Mouse (Mus musculus) cerebellum, postnatal 25 days (tissue): Measurements from ENCODE around the gene Hbs1l.
"Not testable (repeated sequence)": the region's sequence is repeated elsewhere in the genome, so short reads cannot be mapped to it uniquely, and the experiment has no call there.

Source experiments
- DNase-seq, 2 experiments: peaks; one replicate each; pipeline ENCODE4 v3.0.0; 2021; ENCODE audit warnings: mixed read lengths in 2 of 2

Gene Hbs1l

DNA sequence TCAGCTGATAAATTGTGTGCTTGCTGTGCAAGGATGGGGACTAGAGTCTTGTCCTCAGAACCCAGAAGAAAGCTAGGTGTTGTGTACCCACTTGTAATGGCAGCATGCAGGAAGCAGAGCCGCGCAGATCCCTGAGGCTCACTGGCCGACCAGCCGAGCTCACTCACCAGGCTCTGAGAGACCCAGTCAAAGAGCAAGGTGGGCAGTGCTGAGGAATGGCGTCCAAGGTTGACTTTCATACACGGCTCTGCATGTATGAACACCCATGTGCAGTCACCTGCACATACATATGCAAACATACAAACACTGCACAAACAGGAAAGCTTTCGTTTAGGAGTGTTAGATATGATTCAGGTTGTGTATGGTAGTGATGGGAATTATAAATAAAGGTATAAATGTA lies 69.2 kb downstream of the Hbs1l start:
- no peak for DNase-seq

GRCm38 (mm10) chr10:21365897-21366296 lies 70.1 kb downstream of the Hbs1l start:
- no peak for DNase-seq

DNA sequence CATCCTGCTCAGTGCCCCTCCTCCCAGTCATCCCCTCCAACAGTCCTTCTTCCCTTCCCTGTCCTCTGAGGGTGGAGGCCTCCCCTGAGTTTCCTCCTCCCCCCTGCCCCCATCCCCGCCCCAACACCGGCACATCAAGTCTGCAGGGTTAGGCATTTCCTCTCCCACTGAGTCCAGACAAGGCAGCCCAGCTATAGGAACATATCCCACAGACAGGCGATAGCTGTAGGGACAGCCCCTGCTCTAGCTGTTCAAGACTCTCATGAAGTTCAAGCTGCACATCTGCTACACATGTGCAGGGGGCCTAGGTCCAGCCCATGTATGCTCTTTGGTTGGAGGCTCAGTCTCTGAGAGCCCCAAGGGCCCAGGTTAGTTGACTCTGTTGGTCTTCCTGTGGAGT lies 70.7 kb downstream of the Hbs1l start:
- DNase-seq, result no peak

- no peak for DNase-seq
Measured at GRCm38 (mm10) chr10:21367481-21367880, 71.7 kb downstream of the Hbs1l start.

GRCm38 (mm10) chr10:21369586-21369985 lies 73.8 kb downstream of the Hbs1l start:
- no peak for DNase-seq

DNA sequence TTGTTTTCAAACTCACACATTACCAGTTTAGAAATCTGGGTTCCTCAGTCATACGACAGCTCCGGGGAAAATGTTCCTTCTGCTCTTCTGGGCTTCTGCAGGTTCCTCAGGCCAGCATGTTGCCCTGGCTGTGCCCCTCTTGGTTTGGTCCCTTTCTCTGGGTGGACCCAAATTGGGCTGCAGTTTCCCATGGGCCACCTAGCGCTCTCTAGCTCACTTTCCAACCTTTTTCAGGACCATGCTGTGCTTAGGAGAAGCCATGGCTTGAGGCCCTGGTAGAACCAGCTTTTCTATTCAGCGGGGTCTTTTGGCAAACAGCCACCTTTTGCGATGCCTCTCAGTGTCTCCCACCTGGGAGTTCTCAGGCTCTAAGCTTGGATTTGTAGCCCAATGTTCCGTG lies 76.5 kb downstream of the Hbs1l start:
- no peak for DNase-seq

DNA sequence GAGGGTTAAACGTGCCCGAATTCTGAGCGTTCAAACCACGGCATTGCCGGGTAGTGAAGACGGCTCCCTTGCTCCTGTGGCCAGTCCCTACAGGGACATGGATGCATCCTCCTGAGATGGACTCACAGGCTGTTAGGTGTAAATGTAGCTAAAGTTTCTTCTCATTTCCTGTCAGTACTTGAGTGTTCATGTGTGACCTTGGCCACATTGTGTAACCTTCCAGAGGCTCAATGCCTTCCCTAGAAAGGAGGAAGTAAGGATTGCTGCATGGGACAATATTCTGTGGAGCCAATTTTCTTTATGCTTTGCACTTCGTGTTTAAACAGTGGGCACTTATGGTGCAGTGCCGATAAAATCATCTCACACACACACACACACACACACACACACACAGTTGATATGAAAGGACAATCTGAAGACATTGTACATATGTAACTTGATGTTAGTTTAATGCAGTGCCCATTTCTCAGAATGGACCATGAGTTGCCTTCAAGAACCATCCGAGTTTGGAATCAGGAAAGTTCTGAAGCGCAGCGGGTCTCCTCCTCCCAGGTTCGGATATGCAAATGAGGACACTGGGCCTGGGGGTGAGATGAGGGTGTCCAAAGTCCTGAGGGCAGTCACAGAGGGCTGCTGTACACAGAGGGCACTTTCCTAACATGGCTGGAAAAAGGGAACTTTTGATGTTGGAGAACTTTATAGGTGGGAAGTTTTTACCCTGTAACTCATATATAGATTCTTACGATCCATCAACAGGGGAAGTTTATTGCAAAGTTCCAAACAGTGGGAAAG lies 81.1 kb downstream of the Hbs1l start, which contains the start of gene Aldh8a1:
Gene Aldh8a1, plus strand, starts transcription at position 610 of the 792 bp plus-strand sequence.
- DNase-seq, result no peak

DNA sequence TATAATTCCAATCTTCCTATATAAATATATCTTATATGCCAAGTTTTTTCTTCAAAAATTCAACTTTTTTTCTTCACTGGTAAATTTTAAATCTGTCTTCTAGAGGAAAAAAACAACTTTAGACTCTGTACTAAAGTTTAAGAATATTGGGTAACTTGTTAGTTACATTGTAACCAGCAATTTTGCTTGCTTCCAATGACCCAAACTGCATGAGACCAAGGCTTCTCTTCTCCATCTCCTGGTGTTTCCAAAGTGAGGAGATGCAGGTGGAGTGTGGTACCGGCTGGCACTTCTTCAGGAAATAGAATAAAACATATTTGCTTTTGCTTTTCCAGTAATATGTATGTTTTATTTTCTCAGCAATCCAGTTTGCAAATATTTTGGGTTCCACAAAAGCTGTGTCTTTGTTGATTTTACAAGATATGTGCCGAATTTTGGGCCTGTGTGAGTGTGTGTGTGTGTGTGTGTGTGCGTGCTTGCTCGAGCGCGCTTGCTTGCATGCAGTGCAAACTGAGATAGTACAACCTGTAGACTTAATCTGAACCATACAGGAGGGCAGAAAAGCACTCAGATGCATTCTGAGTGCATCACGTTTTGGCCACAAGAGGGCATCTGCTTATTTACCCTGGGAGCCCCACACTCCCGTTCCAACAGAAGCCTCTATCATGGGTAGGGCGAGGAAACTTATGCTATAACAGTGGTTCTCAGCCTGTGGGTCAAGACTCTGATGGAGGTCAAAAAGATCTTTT lies 82.6 kb downstream of the Hbs1l start:
- no peak for DNase-seq

DNA sequence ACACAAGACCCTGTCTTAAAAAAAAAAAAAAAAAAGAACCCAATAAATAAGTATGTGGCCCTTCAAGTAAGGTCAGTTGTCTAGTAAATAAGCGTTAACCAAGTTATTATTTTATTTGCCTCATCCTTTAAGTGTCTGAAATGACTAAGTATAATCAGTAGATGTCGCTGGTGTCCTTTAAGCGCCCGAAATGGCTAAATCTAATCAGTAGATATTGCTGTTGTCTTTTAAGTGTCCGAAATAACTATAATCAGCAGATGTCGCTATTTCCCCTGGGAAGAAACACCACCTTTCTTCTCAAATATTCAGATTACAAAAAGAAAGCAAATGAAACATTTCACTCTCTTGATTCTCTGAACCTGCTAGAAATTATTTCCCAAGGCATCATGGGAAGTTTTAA lies 87.1 kb downstream of the Hbs1l start:
- DNase-seq, result peak in 1 of 2 experiments; percentile 56

- no peak for DNase-seq
Measured at GRCm38 (mm10) chr10:21385111-21385663, 89.4 kb downstream of the Hbs1l start.

- no peak for DNase-seq
Measured at GRCm38 (mm10) chr10:21389075-21389474, 93.3 kb downstream of the Hbs1l start.

DNA sequence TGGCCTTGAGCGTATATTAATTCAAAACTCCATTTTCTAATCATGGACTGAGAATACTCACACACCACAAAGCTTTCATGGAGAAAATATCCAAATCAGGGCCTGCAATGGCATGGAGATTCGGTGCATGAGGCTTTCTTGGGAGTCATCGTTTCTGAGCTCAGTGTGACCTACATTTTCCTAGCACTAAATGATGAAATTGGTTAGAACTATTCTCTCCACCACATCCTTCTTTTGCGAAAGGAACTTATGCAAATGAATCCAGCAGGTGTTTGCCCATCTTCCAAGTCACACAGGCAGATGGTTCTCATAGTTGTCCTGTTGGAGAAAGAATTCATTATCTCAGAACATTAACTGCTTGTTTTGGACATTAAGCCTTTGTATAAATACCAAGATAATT lies 94.7 kb downstream of the Hbs1l start:
- no peak for DNase-seq

DNA sequence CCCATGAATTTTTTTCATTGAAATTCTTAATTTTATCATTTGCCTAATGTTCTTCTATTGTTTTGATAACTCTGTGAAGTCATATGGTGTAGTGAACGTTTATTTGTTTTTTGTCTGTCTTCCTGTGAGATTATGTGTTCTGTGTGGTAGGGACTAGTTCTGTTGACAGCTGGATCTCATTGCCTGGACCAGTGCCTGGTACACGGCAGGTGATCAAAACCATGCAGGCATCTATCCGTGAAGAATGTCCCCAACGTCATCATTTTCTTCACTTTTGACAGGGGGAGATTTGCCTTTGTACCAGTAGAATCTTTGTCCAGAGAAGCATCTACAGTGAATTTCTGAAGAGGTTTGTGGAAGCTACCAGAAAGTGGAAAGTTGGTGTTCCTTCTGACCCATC lies 95.5 kb downstream of the Hbs1l start:
- no peak for DNase-seq

DNA sequence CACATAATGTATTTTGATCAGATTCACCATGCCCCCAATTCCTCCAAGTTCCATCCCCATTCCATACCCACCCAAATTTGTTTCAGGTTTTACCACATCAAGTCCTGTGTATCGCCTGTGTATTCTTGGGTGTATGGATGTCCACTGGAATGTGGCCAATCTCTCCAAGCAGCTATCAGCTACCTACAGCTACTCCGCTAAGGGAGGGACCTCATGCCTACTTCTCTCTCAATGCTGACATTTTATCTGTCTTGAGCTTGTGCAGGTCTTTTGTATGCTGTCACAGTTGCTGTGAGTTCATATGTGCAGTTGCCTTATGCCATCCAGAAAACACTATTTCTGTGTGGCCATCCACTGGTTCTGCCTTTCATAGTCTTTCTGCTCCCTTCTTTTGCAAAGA lies 97.6 kb downstream of the Hbs1l start:
- no peak for DNase-seq

- no peak for DNase-seq
Measured at GRCm38 (mm10) chr10:21395426-21396139, 99.8 kb downstream of the Hbs1l start.

GRCm38 (mm10) chr10:21398873-21399425 lies 103.2 kb downstream of the Hbs1l start:
- DNase-seq, result not testable (repeated sequence)

DNA sequence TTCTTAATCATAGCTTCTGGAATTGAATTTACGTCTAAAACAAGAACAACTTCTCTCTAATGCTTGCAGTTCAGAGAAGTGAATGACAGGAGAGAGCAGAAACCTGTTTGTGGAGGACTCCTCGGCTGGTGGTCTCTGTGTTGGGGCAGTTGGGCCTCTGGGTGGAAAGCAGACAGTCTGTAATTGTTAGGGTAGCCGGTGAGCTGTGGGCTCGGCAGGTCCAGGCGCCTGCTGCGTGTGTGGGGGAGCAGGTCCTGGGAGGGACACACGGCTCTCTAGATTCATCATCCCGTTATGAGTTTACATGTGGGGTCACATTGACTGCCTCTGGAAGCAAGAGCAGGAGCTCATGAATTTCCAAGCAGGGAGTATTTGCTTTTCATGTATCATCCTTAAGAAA lies 103.8 kb downstream of the Hbs1l start:
- no peak for DNase-seq

- DNase-seq, result no peak
Measured at GRCm38 (mm10) chr10:21400031-21400430, 104.3 kb downstream of the Hbs1l start.

DNA sequence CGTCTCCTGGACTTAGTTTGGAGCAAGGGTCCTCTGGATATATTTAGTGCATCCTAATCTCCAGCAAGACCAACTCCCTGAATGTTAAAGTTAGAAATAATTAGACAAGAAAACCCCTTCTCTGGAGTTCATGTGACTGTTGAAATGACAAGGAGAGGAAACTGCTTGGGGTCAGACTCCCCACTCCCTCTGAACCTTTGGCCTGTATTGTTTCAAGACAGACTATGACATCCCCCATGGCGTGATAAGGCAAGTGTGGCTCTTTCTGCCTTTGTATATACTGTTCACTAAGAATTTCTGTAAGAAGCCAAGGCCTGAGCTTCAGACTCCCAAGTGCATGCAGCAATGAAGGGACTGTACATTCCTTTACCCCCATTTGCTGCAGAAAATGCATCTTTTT lies 104.7 kb downstream of the Hbs1l start:
- DNase-seq, result no peak

- DNase-seq, result no peak
Measured at GRCm38 (mm10) chr10:21401259-21401658, 105.5 kb downstream of the Hbs1l start.

DNA sequence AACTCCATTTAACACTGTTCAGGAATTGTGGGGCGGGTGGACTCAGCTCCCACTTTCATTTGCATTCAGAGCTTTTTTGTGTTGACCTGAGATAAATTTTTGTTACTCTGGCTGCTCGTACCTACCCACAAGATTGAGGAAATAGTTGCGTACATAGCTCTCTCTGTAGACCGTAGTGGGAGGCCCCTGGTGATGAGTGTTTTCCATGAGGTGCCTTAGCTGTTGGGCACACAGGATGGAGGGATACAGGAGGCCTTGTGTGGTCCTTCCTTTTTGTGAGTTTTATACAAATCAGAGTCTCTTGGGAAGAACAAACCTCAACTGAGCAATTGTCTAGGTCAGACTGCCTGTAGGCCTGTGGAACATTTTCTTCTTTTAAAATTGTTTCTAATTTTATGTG lies 109.0 kb downstream of the Hbs1l start:
- no peak for DNase-seq

GRCm38 (mm10) chr10:21405707-21406534 lies 110.1 kb downstream of the Hbs1l start:
- DNase-seq, result peak; percentile 8 to 11
